Mouse (Mus musculus) bone marrow macrophage, adult 2 months (primary cell): Measurements from ENCODE around the gene Ceacam20.
"Not testable (repeated sequence)": the region's sequence is repeated elsewhere in the genome, so short reads cannot be mapped to it uniquely, and the experiment has no call there.

ENCODE experiments used
- CTCF ChIP-seq: IDR thresholded peaks from 2 replicates; pipeline ENCODE4 v1.5.1; 2012; ENCODE audit warnings: low read depth, mild to moderate bottlenecking, low read length, moderate library complexity
- POLR2A ChIP-seq: IDR thresholded peaks from 2 replicates; pipeline ENCODE4 v1.6.1; 2012; ENCODE audit warnings: mild to moderate bottlenecking, low read depth, low read length, borderline replicate concordance

DNA sequence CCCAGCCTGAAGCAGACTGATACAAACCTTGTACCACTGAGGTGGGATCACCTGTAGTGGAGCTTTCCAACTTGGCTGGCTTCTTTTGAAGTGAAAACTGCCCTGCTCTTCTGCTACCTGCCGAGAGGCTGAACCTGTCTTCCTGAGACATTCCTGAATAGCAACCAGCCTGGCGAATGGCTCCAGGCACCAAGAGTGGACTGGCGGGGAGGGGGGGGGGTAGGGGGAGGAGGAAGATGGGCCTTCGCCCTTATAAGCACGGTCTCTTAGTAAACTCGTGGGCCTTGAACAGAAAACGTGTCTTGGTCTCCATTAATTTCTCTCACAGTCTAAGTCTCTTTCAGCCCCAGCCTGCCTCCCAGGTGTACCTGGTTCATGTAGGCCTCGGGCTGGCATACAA is 26.0 kb downstream of the Ceacam20 start, which contains the start of gene Nlrp9b:
- TF ChIP-seq CTCF, POLR2A: not testable (repeated sequence)
